Comparison of ENCODE assay signal across 21 mouse cellular contexts in the genomic region with DNA sequence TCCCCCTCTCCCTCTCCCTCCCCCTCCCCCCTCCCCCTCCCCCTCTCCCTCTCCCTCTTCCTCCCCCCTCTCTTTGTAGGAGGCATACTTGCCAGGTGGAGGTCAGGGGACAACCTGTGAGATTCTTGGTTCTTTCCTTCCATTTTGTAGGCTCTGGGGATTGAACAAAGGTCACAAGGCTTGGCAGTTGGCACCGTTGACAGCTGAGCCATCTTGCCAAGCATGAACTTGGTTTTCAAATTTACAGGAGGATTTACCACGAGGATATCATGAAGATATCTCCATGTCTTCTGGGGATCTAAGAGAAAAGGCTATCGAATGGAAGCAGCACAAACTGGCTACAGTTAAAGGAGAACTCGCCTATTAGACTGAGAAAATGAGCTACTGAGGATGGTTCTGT.
A peak's percentile ranks its signal among the peaks of the same experiment; 100 is the strongest.
DNase-seq lines count a peak whose midpoint lies in the region; ATAC-seq and TF ChIP-seq lines count a peak whose summit lies in the region.
"Had no signal": no experiment of that assay in that cellular context is flagged by ENCODE, and none has a peak within 500 bp of the region (broad histone marks: within the 10 kb centered on the region; RNA-seq: fewer than 3 reads in every experiment).

No protein-coding gene starts in this region.

- no peak for TF ChIP-seq POLR2A in lung, adult 2 months (IDR thresholded peaks at IDR 0.05; ENCODE audit: borderline replicate concordance, extremely low read depth, low read depth, low read length)

- H3K27ac ChIP-seq in heart, embryonic 12.5 days (ENCODE audit: poor library complexity, severe bottlenecking) = no peak overlapping the region
- H3K27ac ChIP-seq in lung, embryonic 16.5 days (ENCODE audit: low read length) = 0 out of 2 replicates have a peak overlapping the region, but pooled peaks have one; percentile 39
- peak overlapping the region; percentile 4; the same call in 1 of the 2 replicates for H3K27ac ChIP-seq in stomach, embryonic 14.5 days (ENCODE audit: low read length)
- H3K27ac ChIP-seq: embryonic facial prominence, embryonic 15.5 days; heart, embryonic 13.5 days; hindbrain, postnatal 0 days; layer of hippocampus, adult 2 months had no signal

- H3K4me1 ChIP-seq in heart, embryonic 12.5 days (replicated peaks) = peaks cover 26% of the 10 kb centered on the region
- H3K4me1 ChIP-seq in lung, embryonic 16.5 days (replicated peaks; ENCODE audit: control insufficient read depth, insufficient read depth, low read length) = peaks cover 28% of the 10 kb centered on the region
- H3K4me1 ChIP-seq in lung, adult 2 months (ENCODE audit: control insufficient read depth, insufficient read depth, low read length) = no peaks in the 10 kb centered on the region; the same call in 1 of the 2 replicates
- H3K4me1 ChIP-seq in stomach, embryonic 14.5 days (ENCODE audit: control insufficient read depth, insufficient read depth, low read length) = peaks cover 12% of the 10 kb centered on the region; the same call in 1 of the 2 replicates

- H3K4me2 ChIP-seq in heart, embryonic 12.5 days = no peak overlapping the region
- H3K4me2 ChIP-seq in lung, embryonic 16.5 days (ENCODE audit: low read depth, low read length) = peak overlapping the region; percentile 16; the same call in 1 of the 2 replicates
- H3K4me2 ChIP-seq in stomach, embryonic 14.5 days (replicated peaks; ENCODE audit: low read depth, low read length) = no peak overlapping the region
- H3K4me2 ChIP-seq: embryonic facial prominence, embryonic 15.5 days; heart, embryonic 13.5 days had no signal

- H3K27me3 ChIP-seq in heart, embryonic 12.5 days (replicated peaks) = no peaks in the 10 kb centered on the region
- no peaks in the 10 kb centered on the region for H3K27me3 ChIP-seq in lung, embryonic 16.5 days (ENCODE audit: control insufficient read depth, insufficient read depth, low read depth, low read length)
- H3K27me3 ChIP-seq in stomach, embryonic 14.5 days (ENCODE audit: control insufficient read depth, insufficient read depth, low read length) = no peaks in the 10 kb centered on the region
- H3K27me3 ChIP-seq: embryonic facial prominence, embryonic 15.5 days; heart, embryonic 13.5 days had no signal

- 81% methylated on average over 4 of the region's 4 CpGs for WGBS in heart, embryonic 12.5 days
- 57% methylated on average over 4 of the region's 4 CpGs for WGBS in lung, embryonic 16.5 days
- WGBS in lung, adult 2 months = 59% methylated on average over 4 of the region's 4 CpGs
- 68% methylated on average over 4 of the region's 4 CpGs for WGBS in stomach, embryonic 14.5 days

- H3K9me3 ChIP-seq in heart, embryonic 12.5 days (replicated peaks) = no peaks in the 10 kb centered on the region
- no peaks in the 10 kb centered on the region for H3K9me3 ChIP-seq in lung, embryonic 16.5 days (ENCODE audit: control insufficient read depth, low read length)
- H3K9me3 ChIP-seq in stomach, embryonic 14.5 days (ENCODE audit: control insufficient read depth, low read depth, low read length) = no peaks in the 10 kb centered on the region
- H3K9me3 ChIP-seq: embryonic facial prominence, embryonic 15.5 days; G1E; heart, embryonic 13.5 days had no signal

- no peak for TF ChIP-seq CTCF in lung, adult 2 months (IDR thresholded peaks at IDR 0.05; ENCODE audit: insufficient read depth, low read length)

- DNase-seq in heart, adult 11 months = peak; percentile 33
- no peak for DNase-seq in lung, adult 2 months
- peak; percentile 59 for DNase-seq in kidney, adult 9 months
- no peak for DNase-seq in right cerebral cortex, postnatal 4 days
- no peak for DNase-seq in B cell, adult 2 months
- DNase-seq: adrenal gland, postnatal 25 days; cerebellum, adult 11-12 months; cerebellum, postnatal 14 days; forebrain, postnatal 0 days; layer of hippocampus, postnatal 36 days; right cerebral cortex, adult 18-20 months; thymus, adult 2 months had no signal

- no peak overlapping the region for H3K4me3 ChIP-seq in heart, embryonic 12.5 days
- no peak overlapping the region for H3K4me3 ChIP-seq in lung, embryonic 16.5 days (ENCODE audit: low read length)
- H3K4me3 ChIP-seq in lung, adult 2 months (replicated peaks; ENCODE audit: extremely low read depth, low read depth, low read length) = no peak overlapping the region
- H3K4me3 ChIP-seq in stomach, embryonic 14.5 days (ENCODE audit: low read depth, low read length) = no peak overlapping the region
- H3K4me3 ChIP-seq: embryonic facial prominence, embryonic 15.5 days; heart, embryonic 13.5 days; layer of hippocampus, adult 2 months had no signal

- H3K36me3 ChIP-seq in heart, embryonic 12.5 days = no peaks in the 10 kb centered on the region
- H3K36me3 ChIP-seq in lung, embryonic 16.5 days (ENCODE audit: control insufficient read depth, insufficient read depth, low read length) = no peaks in the 10 kb centered on the region
- H3K36me3 ChIP-seq in stomach, embryonic 14.5 days (ENCODE audit: control insufficient read depth, insufficient read depth, low read length) = no peaks in the 10 kb centered on the region
- H3K36me3 ChIP-seq: embryonic facial prominence, embryonic 15.5 days; G1E; heart, embryonic 13.5 days had no signal

- no peak for ATAC-seq in heart, embryonic 12.5 days (ENCODE audit: insufficient number of reproducible peaks, low FRiP score)
- ATAC-seq in lung, embryonic 16.5 days (ENCODE audit: low read depth) = no peak
- no peak for ATAC-seq in stomach, embryonic 14.5 days (ENCODE audit: insufficient number of reproducible peaks, insufficient read depth, low FRiP score, low read depth)
- ATAC-seq: activated CD4-positive, CD25-positive, alpha-beta regulatory T cell, adult 4 months; forebrain, postnatal 0 days; hindbrain, postnatal 0 days had no signal

- no peak overlapping the region for H3K9ac ChIP-seq in heart, embryonic 12.5 days
- H3K9ac ChIP-seq in lung, embryonic 16.5 days (ENCODE audit: low read length) = no peak overlapping the region
- H3K9ac ChIP-seq in stomach, embryonic 14.5 days (replicated peaks; ENCODE audit: low read depth, low read length) = no peak overlapping the region
- H3K9ac ChIP-seq: embryonic facial prominence, embryonic 15.5 days; forebrain, postnatal 0 days; heart, embryonic 13.5 days had no signal

Comparison
In these comparisons a context has a peak if more than half of its experiments do, and no peak if none do; other contexts are left out.
1. DNase-seq: peak in heart, adult 11 months (single experiment) and kidney, adult 9 months (single experiment); none in lung, adult 2 months (single experiment), right cerebral cortex, postnatal 4 days (single experiment) and B cell, adult 2 months (0 of 2).